10 mouse cellular contexts compared by ENCODE assay signal in the genomic region with DNA sequence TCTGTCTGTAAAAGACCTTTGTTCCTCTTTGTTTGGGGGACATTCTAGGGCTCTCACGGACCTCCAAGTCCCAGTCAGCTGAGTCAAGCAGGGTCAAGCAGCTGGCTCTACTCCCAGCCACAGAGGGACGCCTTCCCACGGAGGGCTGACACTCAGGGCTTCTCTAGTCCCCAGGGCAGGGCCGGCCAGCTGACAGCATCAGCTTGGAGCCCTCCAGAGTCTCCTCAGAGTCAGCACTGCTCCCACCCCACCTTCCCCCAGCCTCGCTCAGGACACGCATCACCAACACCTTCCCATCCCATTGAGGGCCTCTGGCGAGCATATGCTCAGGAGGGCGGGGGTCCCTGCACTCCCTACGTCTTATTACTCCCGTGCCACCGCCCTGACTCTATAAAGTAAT. TPM values are rescaled to one million over a fixed set of nuclear protein-coding genes. Genes with fewer than 3 reads are reported as not detected.
DNase-seq lines count a peak whose midpoint lies in the region; ATAC-seq and TF ChIP-seq lines count a peak whose summit lies in the region.
"Had no signal": no experiment of that assay in that cellular context is flagged by ENCODE, and none has a peak within 500 bp of the region (broad histone marks: within the 10 kb centered on the region; RNA-seq: fewer than 3 reads in every experiment).

No protein-coding gene starts in this region.

- H3K9me3 ChIP-seq in intestine, embryonic 16.5 days (ENCODE audit: control insufficient read depth, low read length) = no peaks in the 10 kb centered on the region
- H3K9me3 ChIP-seq in intestine, embryonic 15.5 days = no peaks in the 10 kb centered on the region
- no peaks in the 10 kb centered on the region for H3K9me3 ChIP-seq in embryonic facial prominence, embryonic 10.5 days
- H3K9me3 ChIP-seq in heart, embryonic 15.5 days (replicated peaks) = no peaks in the 10 kb centered on the region
- no peaks in the 10 kb centered on the region for H3K9me3 ChIP-seq in limb, embryonic 10.5 days (replicated peaks)

- H3K9ac ChIP-seq in intestine, embryonic 16.5 days (ENCODE audit: low read depth, low read length) = no peak overlapping the region
- H3K9ac ChIP-seq in intestine, embryonic 15.5 days = no peak overlapping the region
- no peak overlapping the region for H3K9ac ChIP-seq in heart, embryonic 15.5 days

- 0 out of 2 replicates have a peak, but pooled peaks cover 6% of the 10 kb centered on the region for H3K27me3 ChIP-seq in intestine, embryonic 16.5 days (replicated peaks; ENCODE audit: control insufficient read depth, insufficient read depth, low read length)
- peaks cover 3% of the 10 kb centered on the region; the same call in 1 of the 2 replicates for H3K27me3 ChIP-seq in intestine, embryonic 15.5 days (replicated peaks)
- H3K27me3 ChIP-seq in embryonic facial prominence, embryonic 10.5 days (replicated peaks; ENCODE audit: low read depth, poor library complexity, severe bottlenecking) = peaks cover 53% of the 10 kb centered on the region
- H3K27me3 ChIP-seq in heart, embryonic 15.5 days = peaks cover 48% of the 10 kb centered on the region
- H3K27me3 ChIP-seq in limb, embryonic 10.5 days (ENCODE audit: low read depth, poor library complexity, severe bottlenecking) = peaks cover 73% of the 10 kb centered on the region
- H3K27me3 ChIP-seq in cerebellum, adult 2 months (ENCODE audit: control insufficient read depth, insufficient read depth, low read length) = no peaks in the 10 kb centered on the region

- DNase-seq in embryonic facial prominence, embryonic 10.5 days (ENCODE audit: low spot score) = no peak
- DNase-seq in limb, embryonic 10.5 days (ENCODE audit: low spot score) = peak; percentile 55
- no peak for DNase-seq in cerebellum, adult 2 months
- DNase-seq in gastrocnemius, adult 18-20 months (ENCODE audit: low spot score) = no peak
- DNase-seq in layer of hippocampus, postnatal 25 days (ENCODE audit: extremely low spot score in 1 of 2, low spot score in 1 of 2) = no peak

- TF ChIP-seq POLR2A in cerebellum, adult 2 months (IDR thresholded peaks at IDR 0.05; ENCODE audit: borderline replicate concordance, insufficient read depth, low read length) = no peak

- H3K36me3 ChIP-seq in intestine, embryonic 16.5 days (ENCODE audit: control insufficient read depth, insufficient read depth, low read length) = no peaks in the 10 kb centered on the region
- H3K36me3 ChIP-seq in intestine, embryonic 15.5 days = no peaks in the 10 kb centered on the region
- no peaks in the 10 kb centered on the region for H3K36me3 ChIP-seq in embryonic facial prominence, embryonic 10.5 days (replicated peaks)
- no peaks in the 10 kb centered on the region for H3K36me3 ChIP-seq in heart, embryonic 15.5 days
- no peaks in the 10 kb centered on the region for H3K36me3 ChIP-seq in limb, embryonic 10.5 days

- no peak overlapping the region for H3K27ac ChIP-seq in intestine, embryonic 16.5 days (ENCODE audit: low read length)
- no peak overlapping the region for H3K27ac ChIP-seq in intestine, embryonic 15.5 days
- H3K27ac ChIP-seq in embryonic facial prominence, embryonic 10.5 days (replicated peaks) = peak overlapping the region; percentile 69
- H3K27ac ChIP-seq in heart, embryonic 15.5 days = no peak overlapping the region
- peak overlapping the region; percentile 37 for H3K27ac ChIP-seq in limb, embryonic 10.5 days
- H3K27ac ChIP-seq in cerebellum, adult 2 months (ENCODE audit: insufficient read depth, low read length) = no peak overlapping the region

- WGBS in intestine, embryonic 16.5 days = 39% methylated on average over 11 of the region's 11 CpGs
- 34% methylated on average over 11 of the region's 11 CpGs for WGBS in intestine, embryonic 15.5 days
- WGBS in embryonic facial prominence, embryonic 10.5 days = 33% methylated on average over 11 of the region's 11 CpGs
- 35% methylated on average over 11 of the region's 11 CpGs for WGBS in heart, embryonic 15.5 days
- 12% methylated on average over 11 of the region's 11 CpGs for WGBS in limb, embryonic 10.5 days
- WGBS in cerebellum, adult 2 months = 29% methylated on average over 11 of the region's 11 CpGs

- TF ChIP-seq CTCF in cerebellum, adult 2 months (IDR thresholded peaks at IDR 0.05; ENCODE audit: borderline replicate concordance, insufficient read depth, low read depth, low read length) = no peak

- ATAC-seq in intestine, embryonic 16.5 days = 0 out of 2 replicates have a peak, but pooled peaks have one; percentile 38
- no peak for ATAC-seq in intestine, embryonic 15.5 days
- no peak for ATAC-seq in heart, embryonic 15.5 days (replicated peaks; ENCODE audit: insufficient number of reproducible peaks, insufficient read depth, low FRiP score, low read depth)

- H3K4me3 ChIP-seq in intestine, embryonic 16.5 days (ENCODE audit: low read length) = no peak overlapping the region
- H3K4me3 ChIP-seq in intestine, embryonic 15.5 days (replicated peaks) = no peak overlapping the region
- H3K4me3 ChIP-seq in embryonic facial prominence, embryonic 10.5 days = no peak overlapping the region
- no peak overlapping the region for H3K4me3 ChIP-seq in heart, embryonic 15.5 days
- no peak overlapping the region for H3K4me3 ChIP-seq in limb, embryonic 10.5 days
- H3K4me3 ChIP-seq in cerebellum, adult 2 months (replicated peaks; ENCODE audit: insufficient read depth, low read depth, low read length) = no peak overlapping the region
- H3K4me3 ChIP-seq: erythroblast, embryonic 14.5 days had no signal

- peaks cover 5% of the 10 kb centered on the region; the same call in 1 of the 2 replicates for H3K4me1 ChIP-seq in intestine, embryonic 16.5 days (ENCODE audit: control insufficient read depth, insufficient read depth, low read length)
- H3K4me1 ChIP-seq in intestine, embryonic 15.5 days (replicated peaks) = peaks cover 9% of the 10 kb centered on the region; the same call in 1 of the 2 replicates
- H3K4me1 ChIP-seq in embryonic facial prominence, embryonic 10.5 days = peaks cover 71% of the 10 kb centered on the region
- peaks cover 14% of the 10 kb centered on the region for H3K4me1 ChIP-seq in heart, embryonic 15.5 days (replicated peaks)
- H3K4me1 ChIP-seq in limb, embryonic 10.5 days = peaks cover 63% of the 10 kb centered on the region
- H3K4me1 ChIP-seq in cerebellum, adult 2 months (ENCODE audit: control insufficient read depth, insufficient read depth, low read length) = no peaks in the 10 kb centered on the region

- H3K4me2 ChIP-seq in intestine, embryonic 16.5 days (ENCODE audit: low read depth, low read length) = no peak overlapping the region
- H3K4me2 ChIP-seq in intestine, embryonic 15.5 days (replicated peaks) = no peak overlapping the region
- 0 out of 2 replicates have a peak overlapping the region, but pooled peaks have one; percentile 8 for H3K4me2 ChIP-seq in heart, embryonic 15.5 days

RNA-seq across cellular contexts. Expression of gene Dlx4, which starts 39.6 kb away (rescaled TPM):
- polyA plus RNA-seq in intestine, embryonic 16.5 days (2015; fragmentation: Nextera tagmentation; extraction: Ambion mirVana) = 0.11 and 0.12 TPM in 2 replicates
- polyA plus RNA-seq in intestine, embryonic 15.5 days (2015; fragmentation: Nextera tagmentation; extraction: Ambion mirVana) = 0.10 and 0.16 TPM in 2 replicates
- 3.6 and 4.3 TPM in 2 replicates for polyA plus RNA-seq in embryonic facial prominence, embryonic 10.5 days (2016; fragmentation: Nextera tagmentation; extraction: Ambion mirVana)
- 0.08 and 0.10 TPM in 2 replicates for polyA plus RNA-seq in heart, embryonic 15.5 days (2015; fragmentation: Nextera tagmentation; extraction: Ambion mirVana)
- polyA plus RNA-seq in limb, embryonic 10.5 days (2016; fragmentation: Nextera tagmentation; extraction: Ambion mirVana) = 0.85 and 1.9 TPM in 2 replicates
- 0.70 and 1.4 TPM in 2 replicates for polyA plus RNA-seq in cerebellum, adult 2 months (2012; rRNA removed)
- total RNA-seq in gastrocnemius, adult 18-20 months (2021) = not detected
- not detected for total RNA-seq in layer of hippocampus, postnatal 25 days (2021)
- polyA plus RNA-seq: erythroblast, embryonic 14.5 days; heart, embryonic 14.5 days had no signal

Comparison
In these comparisons a context has a peak if more than half of its experiments do, and no peak if none do; other contexts are left out.
1. H3K27ac ChIP-seq: peak in embryonic facial prominence, embryonic 10.5 days (single experiment) and limb, embryonic 10.5 days (single experiment); none in intestine, embryonic 16.5 days (single experiment), intestine, embryonic 15.5 days (single experiment), heart, embryonic 15.5 days (single experiment) and cerebellum, adult 2 months (single experiment).